Mouse (Mus musculus): ENCODE results near the gene Agap1. TPM values are rescaled to one million over a fixed set of nuclear protein-coding genes. Genes with fewer than 3 reads are reported as not detected.

Gene Agap1
- polyA plus RNA-seq, 1 experiment from 2014 or later = 11.3 TPM

DNA sequence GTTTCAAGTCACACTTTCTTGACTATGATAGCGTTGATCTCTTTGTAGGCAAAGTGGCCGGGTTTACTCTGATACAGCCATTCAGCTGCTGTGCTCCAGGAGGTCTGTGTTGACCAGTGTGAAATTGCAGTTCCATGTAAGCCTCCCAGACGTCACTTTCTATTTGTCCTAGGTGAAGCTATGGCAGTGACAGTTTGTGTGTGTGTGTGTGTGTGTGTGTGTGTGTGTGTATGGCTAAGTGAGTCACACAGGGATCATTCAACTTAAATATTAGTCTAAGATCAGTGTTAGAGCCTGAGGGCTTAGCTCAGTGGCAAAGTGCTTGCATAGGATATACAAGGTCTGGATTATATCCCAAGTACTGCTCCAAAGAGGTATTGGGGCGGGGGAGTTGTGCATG, 138.6 kb downstream of the Agap1 start:
- Histone ChIP-seq H3K27ac (no peak overlapping the region), H3K9me3 (replicated peaks) (no peaks in the 10 kb centered on the region), H3K27me3 (no peaks in the 10 kb centered on the region), H3K4me1 (0 out of 2 replicates have a peak, but pooled peaks cover 4% of the 10 kb centered on the region), H3K4me2 (no peak overlapping the region), H3K4me3 (replicated peaks) (no peak overlapping the region), H3K9ac (no peak overlapping the region), H3K36me3 (peaks cover 8% of the 10 kb centered on the region; the same call in 1 of the 2 replicates)
- ATAC-seq (replicated peaks; ENCODE audit: low FRiP score) = no peak
- WGBS = 88% methylated on average over 4 of the region's 4 CpGs

DNA sequence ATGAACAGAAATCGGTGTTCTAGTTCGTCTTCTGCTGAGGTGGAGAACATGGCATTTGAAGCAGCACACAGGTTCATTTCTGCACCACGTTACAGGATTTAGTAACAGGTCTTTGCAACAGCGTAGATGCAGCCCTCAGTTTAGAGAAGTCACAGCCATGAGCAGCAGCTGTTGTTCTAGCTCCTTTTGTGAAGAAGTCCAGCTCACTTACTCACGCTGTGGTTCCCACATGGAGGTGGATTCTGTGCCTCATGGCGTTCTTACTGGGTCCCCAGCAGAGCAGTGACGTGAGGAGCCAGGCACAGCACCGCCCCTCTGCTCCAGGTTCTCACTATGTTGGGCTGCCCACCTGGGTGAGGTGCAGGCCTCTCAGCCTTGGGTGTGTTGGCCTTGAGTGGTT, 140.4 kb downstream of the Agap1 start:
- WGBS = 90% methylated on average over 8 of the region's 8 CpGs
- Histone ChIP-seq H3K27me3 (no peaks in the 10 kb centered on the region), H3K4me1 (peaks cover 14% of the 10 kb centered on the region), H3K9ac (no peak overlapping the region), H3K36me3 (peaks cover 8% of the 10 kb centered on the region; the same call in 1 of the 2 replicates), H3K27ac (no peak overlapping the region), H3K9me3 (replicated peaks) (no peaks in the 10 kb centered on the region), H3K4me3 (replicated peaks) (no peak overlapping the region), H3K4me2 (no peak overlapping the region)
- no peak for ATAC-seq (replicated peaks; ENCODE audit: low FRiP score)

DNA sequence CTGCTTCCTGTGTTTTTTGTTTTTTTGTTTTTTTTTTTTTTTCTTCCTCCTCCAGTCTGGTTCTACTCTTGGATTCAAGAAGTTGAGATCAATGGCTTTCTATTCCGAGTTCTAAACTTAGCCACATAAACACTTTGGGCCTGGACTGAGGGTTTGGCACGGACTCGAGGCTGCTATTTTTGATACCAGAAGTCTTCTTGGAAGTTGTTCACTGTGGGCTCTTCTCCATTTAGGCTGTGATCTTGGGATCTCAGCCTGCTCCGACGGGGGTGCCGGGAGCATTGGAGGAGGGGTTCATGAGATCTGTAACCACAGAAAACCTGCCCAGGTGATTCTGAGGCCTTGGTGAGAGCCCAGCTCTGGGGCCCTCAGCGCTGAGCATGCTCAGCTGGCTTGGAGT, 140.8 kb downstream of the Agap1 start:
- H3K9ac ChIP-seq = no peak overlapping the region
- peaks cover 8% of the 10 kb centered on the region; the same call in 1 of the 2 replicates for H3K36me3 ChIP-seq
- no peaks in the 10 kb centered on the region for H3K9me3 ChIP-seq (replicated peaks)
- no peak for ATAC-seq (replicated peaks; ENCODE audit: low FRiP score)
- peaks cover 15% of the 10 kb centered on the region for H3K4me1 ChIP-seq
- 88% methylated on average over 7 of the region's 7 CpGs for WGBS
- H3K27me3 ChIP-seq = no peaks in the 10 kb centered on the region
- H3K4me2 ChIP-seq = no peak overlapping the region
- no peak overlapping the region for H3K4me3 ChIP-seq (replicated peaks)
- H3K27ac ChIP-seq = no peak overlapping the region

DNA sequence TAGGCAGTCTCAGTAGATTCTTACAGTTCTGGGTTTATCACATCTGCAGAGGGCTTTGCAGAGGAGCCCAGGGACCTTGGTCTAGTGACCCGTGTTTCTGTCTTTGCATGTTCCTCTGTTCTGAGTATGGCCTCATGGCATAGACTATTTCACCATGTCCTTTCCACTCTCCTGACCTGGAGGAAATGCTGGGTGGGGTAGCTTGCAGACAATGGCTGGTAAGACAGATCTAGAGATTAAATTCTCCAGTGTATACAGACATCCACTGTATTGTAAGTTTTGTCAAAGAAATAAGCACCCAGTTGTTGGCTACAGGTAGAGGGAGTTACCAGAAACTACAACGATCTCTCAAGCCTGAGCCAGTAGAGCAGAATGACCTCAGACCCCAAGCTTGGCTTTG, 141.6 kb downstream of the Agap1 start:
- Histone ChIP-seq H3K27me3 (no peaks in the 10 kb centered on the region), H3K9me3 (replicated peaks) (no peaks in the 10 kb centered on the region), H3K9ac (no peak overlapping the region), H3K4me2 (no peak overlapping the region), H3K36me3 (peaks cover 8% of the 10 kb centered on the region; the same call in 1 of the 2 replicates), H3K4me1 (peaks cover 20% of the 10 kb centered on the region), H3K4me3 (replicated peaks) (no peak overlapping the region), H3K27ac (no peak overlapping the region)
- no peak for ATAC-seq (replicated peaks; ENCODE audit: low FRiP score)
- WGBS = 77% methylated on average over 2 of the region's 2 CpGs

DNA sequence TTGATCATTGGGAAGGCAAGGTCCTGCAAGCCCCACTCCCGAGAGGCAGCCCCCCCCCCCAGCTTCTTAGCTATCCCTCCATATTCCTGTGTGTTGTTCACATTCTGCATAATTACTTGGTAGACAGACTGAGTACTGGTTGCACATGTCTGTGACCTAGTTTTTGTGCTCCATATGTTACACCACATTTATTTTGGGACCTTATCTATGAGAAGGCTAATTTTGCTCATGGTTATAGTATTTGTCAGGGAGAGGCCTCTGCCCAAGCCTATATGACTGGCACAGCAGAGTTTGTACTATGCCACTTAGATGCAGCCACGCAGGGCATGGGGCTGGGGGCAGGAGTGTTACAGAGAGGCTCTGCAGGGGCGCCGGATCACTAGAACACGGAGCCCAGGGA, 144.3 kb downstream of the Agap1 start:
- Histone ChIP-seq H3K4me3 (replicated peaks) (no peak overlapping the region), H3K4me2 (no peak overlapping the region), H3K36me3 (no peaks in the 10 kb centered on the region), H3K27me3 (no peaks in the 10 kb centered on the region), H3K9me3 (replicated peaks) (no peaks in the 10 kb centered on the region), H3K27ac (no peak overlapping the region), H3K9ac (no peak overlapping the region), H3K4me1 (peaks cover 25% of the 10 kb centered on the region)
- 86% methylated on average over 5 of the region's 5 CpGs for WGBS
- ATAC-seq (replicated peaks; ENCODE audit: low FRiP score) = no peak

GRCm38 (mm10) chr1:89599983-89600741, 145.6 kb downstream of the Agap1 start:
- ATAC-seq (replicated peaks; ENCODE audit: low FRiP score) = no peak
- Histone ChIP-seq H3K4me1 (peaks cover 25% of the 10 kb centered on the region), H3K9me3 (replicated peaks) (no peaks in the 10 kb centered on the region), H3K4me2 (no peak overlapping the region), H3K27ac (no peak overlapping the region), H3K27me3 (no peaks in the 10 kb centered on the region), H3K9ac (no peak overlapping the region), H3K36me3 (no peaks in the 10 kb centered on the region), H3K4me3 (replicated peaks) (no peak overlapping the region)
- 73% methylated on average over 11 of the region's 11 CpGs for WGBS

- Histone ChIP-seq H3K27ac (no peak overlapping the region), H3K4me1 (peaks cover 25% of the 10 kb centered on the region), H3K9me3 (replicated peaks) (no peaks in the 10 kb centered on the region), H3K4me2 (no peak overlapping the region), H3K9ac (no peak overlapping the region), H3K4me3 (replicated peaks) (no peak overlapping the region), H3K36me3 (peaks cover 11% of the 10 kb centered on the region), H3K27me3 (no peaks in the 10 kb centered on the region)
- WGBS = 79% methylated on average over 7 of the region's 7 CpGs
- no peak for ATAC-seq (replicated peaks; ENCODE audit: low FRiP score)
These were observed 146.7 kb downstream of the Agap1 start for GRCm38 (mm10) chr1:89601349-89601748.

- Histone ChIP-seq H3K27me3 (no peaks in the 10 kb centered on the region), H3K4me3 (replicated peaks) (no peak overlapping the region), H3K36me3 (peaks cover 19% of the 10 kb centered on the region), H3K4me1 (peaks cover 22% of the 10 kb centered on the region), H3K4me2 (no peak overlapping the region), H3K9me3 (replicated peaks) (no peaks in the 10 kb centered on the region), H3K27ac (no peak overlapping the region), H3K9ac (no peak overlapping the region)
- no peak for ATAC-seq (replicated peaks; ENCODE audit: low FRiP score)
- 64% methylated on average over 7 of the region's 7 CpGs for WGBS
These were observed 148.3 kb downstream of the Agap1 start for GRCm38 (mm10) chr1:89602879-89603278.

GRCm38 (mm10) chr1:89606612-89607011, 152.0 kb downstream of the Agap1 start:
- 0 out of 2 replicates have a peak, but pooled peaks have one; percentile 15 for ATAC-seq (replicated peaks; ENCODE audit: low FRiP score)

DNA sequence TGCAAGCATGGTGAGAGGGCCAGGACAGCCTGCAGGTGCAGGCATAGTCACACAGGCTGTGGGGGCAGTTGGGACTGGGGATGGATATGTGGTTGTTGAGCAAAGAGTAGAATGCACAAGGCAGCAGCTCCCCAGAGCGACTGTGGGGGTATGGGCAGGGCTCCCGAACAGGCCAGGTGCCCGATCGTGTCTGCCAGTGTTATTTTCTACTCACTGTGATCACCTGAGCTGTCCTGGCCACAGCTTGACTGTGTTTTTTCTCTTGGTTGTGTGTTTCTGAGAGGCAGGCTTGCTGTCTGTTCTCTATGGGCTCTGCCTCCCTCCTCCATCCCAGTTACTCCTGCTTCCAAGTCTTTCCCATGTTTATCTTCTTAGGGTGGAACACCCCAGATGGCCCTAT, 154.2 kb downstream of the Agap1 start:
- Histone ChIP-seq H3K4me2 (no peak overlapping the region), H3K9me3 (replicated peaks) (no peaks in the 10 kb centered on the region), H3K4me1 (peaks cover 5% of the 10 kb centered on the region; the same call in 1 of the 2 replicates), H3K4me3 (replicated peaks) (no peak overlapping the region), H3K27ac (no peak overlapping the region), H3K9ac (no peak overlapping the region), H3K36me3 (peaks cover 50% of the 10 kb centered on the region), H3K27me3 (no peaks in the 10 kb centered on the region)
- WGBS = 90% methylated on average over 4 of the region's 4 CpGs
- no peak for ATAC-seq (replicated peaks; ENCODE audit: low FRiP score)

More at GRCm38 (mm10) chr1:89606612-89607011, 152.0 kb downstream of the Agap1 start:
- no peak overlapping the region for H3K4me3 ChIP-seq (replicated peaks)
- no peaks in the 10 kb centered on the region for H3K27me3 ChIP-seq
- H3K9me3 ChIP-seq (replicated peaks) = no peaks in the 10 kb centered on the region
- H3K4me1 ChIP-seq = peaks cover 3% of the 10 kb centered on the region; the same call in 1 of the 2 replicates
- no peak overlapping the region for H3K9ac ChIP-seq
- H3K36me3 ChIP-seq = peaks cover 38% of the 10 kb centered on the region
- H3K4me2 ChIP-seq = no peak overlapping the region
- WGBS = 37% methylated on average over 5 of the region's 5 CpGs
- H3K27ac ChIP-seq = no peak overlapping the region

DNA sequence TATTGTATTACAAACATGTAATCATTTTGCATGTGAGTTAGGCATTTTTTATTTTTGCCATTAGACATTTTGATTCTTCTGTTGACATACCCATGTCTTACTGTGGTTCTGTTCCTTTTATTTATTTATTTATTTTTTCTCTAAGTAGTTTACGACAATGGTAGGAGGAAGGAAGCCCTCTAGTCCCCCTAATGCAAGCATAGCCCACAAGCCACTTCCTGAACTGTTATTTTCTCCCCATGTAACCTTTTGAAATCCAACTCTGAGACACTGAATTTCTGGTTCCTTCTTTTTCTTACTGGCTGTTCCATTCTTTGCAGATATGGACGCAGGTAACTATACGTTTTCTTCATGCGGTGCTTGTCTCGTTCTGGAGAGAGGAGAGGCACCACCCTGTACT, 155.4 kb downstream of the Agap1 start:
- ATAC-seq (replicated peaks; ENCODE audit: low FRiP score) = no peak
- peaks cover 61% of the 10 kb centered on the region for H3K36me3 ChIP-seq
- no peak overlapping the region for H3K9ac ChIP-seq
- H3K4me3 ChIP-seq (replicated peaks) = no peak overlapping the region
- 93% methylated on average over 5 of the region's 5 CpGs for WGBS
- H3K27ac ChIP-seq = no peak overlapping the region
- no peaks in the 10 kb centered on the region for H3K27me3 ChIP-seq
- H3K4me1 ChIP-seq = peaks cover 8% of the 10 kb centered on the region
- no peaks in the 10 kb centered on the region for H3K9me3 ChIP-seq (replicated peaks)
- no peak overlapping the region for H3K4me2 ChIP-seq

- H3K4me3 ChIP-seq (replicated peaks) = no peak overlapping the region
- no peak overlapping the region for H3K4me2 ChIP-seq
- 94% methylated on average over 6 of the region's 6 CpGs for WGBS
- H3K4me1 ChIP-seq = peaks cover 8% of the 10 kb centered on the region
- H3K9ac ChIP-seq = no peak overlapping the region
- H3K36me3 ChIP-seq = peaks cover 49% of the 10 kb centered on the region
- ATAC-seq (replicated peaks; ENCODE audit: low FRiP score) = no peak
- no peaks in the 10 kb centered on the region for H3K27me3 ChIP-seq
- H3K9me3 ChIP-seq (replicated peaks) = no peaks in the 10 kb centered on the region
- H3K27ac ChIP-seq = no peak overlapping the region
These were observed 156.9 kb downstream of the Agap1 start for GRCm38 (mm10) chr1:89611521-89611920.
